Mouse (Mus musculus) heart, postnatal 10 days (tissue): ENCODE data around the gene Card19. TPM values are rescaled to one million over a fixed set of nuclear protein-coding genes. Genes with fewer than 3 reads are reported as not detected.

ENCODE experiments used
- DNase-seq, 2 experiments: peaks; one replicate each; pipeline ENCODE4 v3.0.0; 2021
- intact Hi-C: fragments of 180-260 bp; cut with DNase I; formaldehyde crosslinking; loops from one replicate; pipeline ENCODE4 v1.15.1; 2025
- total RNA-seq, 2 experiments: library from RNA; stranded (reverse); gene quantifications; 2 replicates each; pipeline ENCODE4 v1.2.3; 2021

Card19 gene
- total RNA-seq, 2 experiments from 2014 or later, result 112 to 117 TPM

DNA sequence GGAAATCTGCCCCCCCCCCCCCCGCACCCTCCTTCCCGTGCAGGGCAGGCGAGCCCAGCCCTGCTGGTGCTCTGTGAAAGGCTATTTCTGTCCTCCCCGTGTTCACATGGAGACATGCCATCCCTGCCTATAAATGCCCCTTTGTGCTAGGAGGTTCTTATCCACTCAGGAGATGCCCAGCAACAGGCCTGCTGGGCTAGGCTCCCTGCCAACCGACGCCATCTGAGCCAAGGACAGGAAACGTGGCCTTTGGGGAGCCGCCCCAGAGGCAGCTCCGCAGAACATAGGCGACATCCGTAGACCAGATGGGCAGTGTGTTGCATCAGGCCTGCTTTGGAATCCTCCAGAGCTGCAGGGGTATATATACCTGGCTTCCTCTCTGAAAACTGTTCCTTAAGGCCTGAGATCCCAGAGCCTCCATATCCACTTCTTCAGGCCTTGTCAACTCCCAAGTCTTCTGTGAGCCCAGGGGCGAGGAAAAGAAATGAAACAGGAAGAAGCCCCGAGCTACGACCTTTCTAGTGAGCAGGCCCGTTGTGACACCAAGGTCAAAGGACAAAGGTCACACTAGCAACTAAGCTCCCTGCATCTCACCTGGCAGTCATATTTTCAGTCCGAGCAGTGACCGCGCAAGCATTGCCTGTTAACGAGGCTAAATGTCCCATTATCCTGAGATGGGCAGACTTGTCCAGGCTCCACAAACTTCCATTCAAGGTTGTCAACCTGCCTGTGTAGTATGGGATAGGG lies 36.8 kb downstream of the Card19 start:
- intact Hi-C loops, result no loop called here
- DNase-seq, result peak; percentile 89 to 92

DNA sequence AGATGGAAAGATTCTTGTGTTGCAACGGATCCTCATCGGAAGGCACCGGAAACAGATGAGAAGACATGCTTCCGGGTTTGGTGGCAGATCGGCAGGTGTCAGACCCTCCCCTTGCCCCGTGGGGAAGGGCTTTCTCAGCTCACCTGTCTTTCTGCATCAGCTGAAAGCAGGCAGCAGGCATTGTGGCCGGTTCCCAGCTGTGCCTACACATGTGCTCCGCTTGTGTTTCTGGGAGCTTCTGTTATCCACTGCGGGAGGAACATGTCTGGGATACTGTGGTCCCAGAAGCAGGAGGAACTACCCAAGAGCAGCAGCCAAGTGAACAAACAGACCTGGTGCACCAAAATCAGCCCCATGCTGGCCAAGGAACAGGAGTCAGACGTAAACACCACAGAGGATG lies 40.3 kb downstream of the Card19 start:
- DNase-seq, result no peak
- intact Hi-C loops, result no loop called here

DNA sequence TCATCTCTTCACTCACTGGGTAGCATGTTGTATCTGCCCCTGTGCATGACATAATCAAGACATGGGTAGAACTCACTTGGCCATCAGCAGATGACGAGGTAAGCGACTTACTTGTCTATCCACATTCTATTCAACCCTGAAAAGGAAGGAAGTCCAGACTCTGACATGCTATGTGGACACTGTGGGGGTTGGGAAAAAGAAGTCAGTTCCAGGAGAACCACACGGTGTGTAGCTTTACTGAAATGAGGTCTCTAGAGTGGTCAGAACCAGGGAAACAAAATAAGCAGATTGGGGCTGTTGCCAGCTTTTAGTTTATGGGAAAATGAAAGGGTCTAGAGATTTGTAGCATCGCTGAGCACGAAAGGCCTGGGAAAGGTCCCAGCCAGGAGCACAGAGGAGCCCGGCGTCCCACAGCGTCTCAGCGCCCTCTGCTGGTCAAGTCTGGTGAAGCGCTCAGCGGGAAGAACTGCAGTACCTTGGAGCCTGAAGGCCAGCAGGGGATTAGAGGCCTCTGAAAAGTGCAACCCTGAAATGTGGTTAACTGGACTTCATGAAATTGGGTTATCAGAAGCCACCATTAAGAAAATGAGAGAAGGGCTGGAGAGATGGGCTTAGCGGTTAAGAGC lies 42.8 kb downstream of the Card19 start:
- intact Hi-C loops, result loop anchor here (2.0 to 5.0 kb wide), 6 partner anchors 32 to 518 kb away; no protein-coding TSS in a partner anchor
- peak; percentile 94 to 96 for DNase-seq

DNA sequence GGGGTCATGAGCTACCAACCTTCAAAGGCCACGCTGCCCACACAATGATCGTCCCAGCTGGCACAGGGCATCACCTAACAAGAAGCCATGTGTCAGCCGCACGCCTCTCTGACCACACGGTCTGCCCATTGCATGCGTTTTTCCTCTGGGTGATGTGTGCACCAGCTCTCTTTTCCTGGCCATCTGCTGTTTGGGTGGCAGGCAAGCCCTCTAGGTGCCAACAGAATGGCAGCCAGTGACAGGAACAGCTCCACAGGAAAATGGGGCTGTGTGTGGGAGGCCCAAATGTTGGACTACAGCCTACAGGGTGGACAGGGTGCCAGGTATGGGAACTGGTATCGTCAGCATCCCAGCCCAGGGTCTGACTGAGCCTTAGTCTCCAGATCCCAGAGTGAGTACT lies 43.5 kb downstream of the Card19 start:
- intact Hi-C loops, result loop anchor here (2.0 to 5.0 kb wide), 6 partner anchors 32 to 518 kb away; no protein-coding TSS in a partner anchor
- DNase-seq, result no peak

DNA sequence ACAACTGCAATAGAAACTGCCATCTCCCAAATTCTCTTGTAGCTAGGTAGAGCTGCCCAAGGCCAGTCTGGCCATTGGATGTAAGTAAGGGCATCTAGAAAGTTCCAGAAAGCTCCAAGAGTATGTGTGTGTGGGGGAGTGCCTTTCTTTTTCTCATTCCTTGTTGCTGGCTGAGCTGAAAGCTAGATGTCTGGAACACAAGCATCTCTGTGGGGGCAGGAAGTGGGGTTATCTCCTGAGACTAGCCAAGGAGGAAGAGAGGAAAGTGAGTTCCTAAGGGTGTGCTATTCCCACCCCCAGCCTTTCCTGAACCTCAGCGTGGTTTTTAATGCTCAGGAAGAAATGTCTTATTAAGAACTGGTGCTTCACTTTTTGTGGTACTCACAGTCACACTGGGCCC lies 44.1 kb downstream of the Card19 start:
- no peak for DNase-seq
- intact Hi-C loops, result loop anchor here (2.0 to 5.0 kb wide), 6 partner anchors 33 to 517 kb away; no protein-coding TSS in a partner anchor

DNA sequence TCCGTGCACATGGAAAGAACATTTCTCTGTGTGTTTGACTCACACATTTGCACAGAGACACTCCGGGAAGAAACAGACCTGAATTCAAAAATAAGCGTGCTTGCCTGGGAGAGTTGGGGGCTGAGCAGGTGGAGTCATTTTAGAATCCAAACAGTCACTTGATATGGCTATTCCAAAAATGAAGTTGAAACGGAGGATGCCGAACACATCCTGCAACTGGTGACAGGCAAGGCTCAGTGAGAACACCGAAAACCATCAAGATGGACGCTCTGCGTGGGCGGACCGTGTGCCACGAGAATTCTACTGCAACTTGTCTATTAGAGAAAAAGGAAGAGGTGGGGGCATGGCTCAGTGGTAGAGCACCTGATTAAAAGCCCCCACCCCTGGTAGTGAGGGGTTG lies 45.2 kb downstream of the Card19 start:
- DNase-seq, result no peak
- intact Hi-C loops, result loop anchor here (5.0 kb wide), 3 partner anchors 173 to 293 kb away; no protein-coding TSS in a partner anchor

DNA sequence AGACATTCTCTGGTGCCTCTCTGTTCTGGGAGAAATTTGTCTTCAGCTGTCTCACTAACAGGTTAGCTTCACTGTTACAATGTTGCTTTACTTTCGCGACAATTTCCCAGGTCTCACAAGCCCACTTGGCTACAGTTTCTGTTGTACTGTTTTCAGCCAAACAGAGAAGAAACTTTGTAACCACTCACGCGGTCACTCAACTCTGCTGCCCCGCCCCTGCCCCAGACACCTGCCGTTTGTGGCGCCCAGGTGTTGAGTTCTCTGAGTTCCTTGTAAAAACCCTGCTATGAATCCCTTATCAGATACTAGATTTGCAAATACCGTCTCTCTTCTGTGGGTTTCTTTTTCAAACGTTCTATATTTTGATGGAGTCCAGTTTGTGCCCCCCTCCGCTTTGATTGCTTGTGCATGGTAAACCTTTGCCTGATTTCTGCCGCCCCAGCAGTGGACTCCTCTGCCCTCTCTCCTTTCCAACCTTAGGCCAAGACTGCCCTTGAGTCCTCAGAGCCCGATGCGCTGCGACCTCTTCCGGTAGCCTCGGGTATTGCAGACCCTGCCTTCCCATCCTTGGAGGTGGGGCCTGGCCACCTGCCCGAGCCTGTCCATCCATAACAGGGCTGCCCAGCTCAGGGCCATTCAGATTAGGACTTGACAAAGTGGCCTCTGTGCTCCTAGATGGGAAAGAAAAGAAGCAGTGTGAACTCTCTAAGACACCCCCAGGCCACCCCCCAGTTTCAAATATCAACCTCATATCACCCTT lies 46.2 kb downstream of the Card19 start:
- intact Hi-C loops, result loop anchor here (5.0 kb wide), 3 partner anchors 172 to 292 kb away; no protein-coding TSS in a partner anchor
- DNase-seq, result peak; percentile 92 to 97

DNA sequence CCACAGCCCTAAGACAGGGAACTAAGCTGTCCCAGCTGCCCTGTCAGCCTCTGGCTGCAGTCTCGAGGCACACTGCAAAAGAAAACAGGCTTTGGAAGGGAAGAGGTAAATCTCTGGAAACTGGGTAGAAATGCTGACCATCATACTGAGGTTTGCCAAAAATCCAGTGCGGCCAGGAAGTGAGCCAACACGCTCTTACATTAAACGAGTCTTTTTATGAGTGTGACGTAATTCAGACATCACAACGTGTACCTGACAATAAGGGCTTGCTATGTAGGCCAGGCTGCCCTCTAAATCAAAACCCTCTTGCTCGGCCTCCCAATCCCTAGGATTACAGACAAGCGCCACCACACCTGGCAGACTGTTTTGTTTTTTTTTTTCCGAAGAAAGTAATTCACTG lies 48.8 kb downstream of the Card19 start:
- DNase-seq, result no peak
- intact Hi-C loops, result no loop called here

DNA sequence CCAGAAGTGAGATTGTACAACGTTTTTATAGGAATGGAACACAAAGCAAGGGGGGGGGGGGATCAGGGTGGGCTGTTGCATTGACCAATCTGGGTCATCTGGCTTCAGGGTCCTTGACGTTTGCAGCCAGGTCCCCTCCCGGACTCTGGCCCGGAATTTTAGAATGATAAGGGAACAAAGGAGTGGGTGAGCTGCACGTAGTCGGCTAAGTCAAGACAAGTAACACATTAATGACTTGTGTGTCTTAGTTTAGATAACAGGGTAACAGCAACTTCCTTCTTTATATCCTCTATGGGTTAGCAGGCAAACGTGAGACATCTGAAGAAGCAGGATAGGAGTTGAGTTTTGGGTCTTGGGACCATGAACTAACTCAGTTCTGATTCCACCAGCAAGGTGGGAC lies 52.2 kb downstream of the Card19 start:
- no peak for DNase-seq
- intact Hi-C loops, result no loop called here

DNA sequence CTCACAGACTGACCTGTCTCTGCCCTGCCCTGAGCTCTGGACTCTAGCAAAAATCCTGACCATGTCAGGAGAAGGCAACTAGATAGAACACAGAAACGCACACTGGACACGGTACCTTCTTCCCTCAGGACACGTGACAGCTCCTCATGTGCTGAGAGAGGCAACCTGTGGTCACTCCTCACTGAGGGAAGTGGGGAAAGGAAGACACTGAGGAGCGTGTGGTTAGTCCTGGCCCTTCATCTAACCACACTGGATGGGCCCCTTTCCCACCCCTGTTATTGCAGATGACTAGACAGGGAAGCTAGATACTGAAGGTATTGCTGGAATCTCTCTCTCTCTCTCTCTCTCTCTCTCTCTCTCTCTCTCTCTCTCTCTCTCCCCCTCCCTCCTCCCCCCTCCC lies 53.1 kb downstream of the Card19 start:
- intact Hi-C loops, result no loop called here
- no peak for DNase-seq

DNA sequence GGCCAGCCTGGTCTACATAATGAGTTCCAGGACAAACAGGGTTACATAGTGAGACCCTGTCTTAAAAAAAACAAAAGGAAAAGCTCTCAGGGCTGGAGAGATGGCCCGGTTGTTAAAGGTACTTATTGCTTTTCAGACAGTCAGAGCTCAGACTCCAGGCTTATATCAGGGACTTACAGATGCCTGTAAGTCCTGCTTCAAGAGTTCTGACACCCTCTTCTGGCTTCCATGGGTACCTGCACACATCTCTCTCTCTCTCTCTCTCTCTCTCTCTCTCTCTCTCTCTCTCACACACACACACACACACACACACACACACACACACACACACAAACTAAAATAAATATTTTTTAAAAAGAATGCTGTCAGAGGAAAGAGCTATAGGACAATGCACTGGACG lies 54.6 kb downstream of the Card19 start:
- intact Hi-C loops, result no loop called here
- no peak for DNase-seq

DNA sequence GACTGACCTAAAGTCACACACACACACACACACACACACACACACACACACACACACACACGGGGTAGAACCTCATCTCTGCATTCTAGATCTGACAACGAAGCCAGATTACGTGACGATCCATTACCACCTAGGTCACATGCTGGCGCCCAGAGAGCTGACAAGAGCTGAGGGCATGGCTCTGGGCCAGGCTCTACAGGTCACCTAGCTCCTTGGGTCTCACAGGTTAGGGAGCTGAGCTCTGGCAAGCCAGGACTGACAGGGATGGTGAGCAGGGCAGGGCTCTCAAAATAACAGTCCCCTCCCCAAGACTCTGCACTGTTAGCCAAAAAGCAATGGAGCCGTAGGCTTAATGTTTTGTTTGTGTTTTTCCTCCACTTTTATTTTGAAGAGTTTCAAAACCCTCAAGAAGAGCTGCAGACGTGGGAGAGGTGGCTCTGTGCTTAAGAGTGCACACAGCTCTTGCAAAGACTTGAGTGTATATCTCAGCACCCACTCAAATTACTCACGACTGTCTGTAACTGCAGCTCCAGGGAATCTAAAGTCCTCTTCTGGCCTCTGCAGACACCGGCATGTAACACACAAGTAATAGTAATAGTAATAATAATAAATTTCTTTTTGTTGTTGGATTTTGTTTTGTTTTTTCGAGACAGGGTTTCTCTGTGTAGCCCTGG lies 57.7 kb downstream of the Card19 start:
- DNase-seq, result no peak
- intact Hi-C loops, result loop anchor here (5.0 kb wide), 1 partner anchor 151 kb away; no protein-coding TSS in a partner anchor

DNA sequence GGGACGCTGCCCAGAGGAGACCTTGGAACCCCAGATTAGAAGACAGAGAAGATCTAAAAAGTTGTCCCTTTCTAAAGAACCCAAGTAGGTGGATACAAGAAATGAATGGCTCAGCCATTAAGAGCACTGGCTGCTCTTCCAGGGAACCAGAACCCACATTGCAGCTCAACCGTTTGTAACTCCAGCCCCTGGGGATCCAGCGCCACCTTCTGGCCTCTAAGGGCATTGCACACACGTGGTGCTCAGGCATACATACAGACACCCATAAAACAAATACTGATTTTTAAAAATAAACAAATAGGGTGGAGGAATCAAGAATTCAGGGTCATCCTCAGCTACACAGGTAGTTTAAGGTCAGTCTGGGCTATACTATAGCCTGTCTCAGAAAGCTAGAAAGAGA lies 59.2 kb downstream of the Card19 start:
- intact Hi-C loops, result loop anchor here (5.0 kb wide), 1 partner anchor 149 kb away; no protein-coding TSS in a partner anchor

DNA sequence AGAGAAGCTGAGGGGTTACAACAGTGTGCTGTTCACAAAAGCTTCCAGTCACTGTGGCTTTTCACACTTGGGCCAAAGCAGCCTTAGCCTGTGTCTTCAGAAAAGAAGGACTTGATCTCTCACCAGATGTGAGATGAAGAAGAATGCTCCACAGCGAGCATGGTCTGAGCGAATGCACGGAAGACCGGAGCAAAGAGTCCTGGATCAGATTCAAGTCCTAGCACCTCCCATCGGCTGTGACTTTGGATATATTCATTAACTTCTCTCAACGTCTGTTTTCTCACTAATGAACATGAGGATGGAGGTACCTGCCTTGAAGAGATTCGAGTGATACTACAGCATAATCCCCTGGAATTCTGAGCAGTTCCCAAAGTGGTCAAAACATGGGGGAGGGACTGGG lies 61.2 kb downstream of the Card19 start:
- intact Hi-C loops, result loop anchor here (5.0 kb wide), 1 partner anchor 147 kb away; no protein-coding TSS in a partner anchor
- no peak for DNase-seq

More for the DNA sequence above, 59.2 kb downstream of the Card19 start:
- DNase-seq, result no peak

DNA sequence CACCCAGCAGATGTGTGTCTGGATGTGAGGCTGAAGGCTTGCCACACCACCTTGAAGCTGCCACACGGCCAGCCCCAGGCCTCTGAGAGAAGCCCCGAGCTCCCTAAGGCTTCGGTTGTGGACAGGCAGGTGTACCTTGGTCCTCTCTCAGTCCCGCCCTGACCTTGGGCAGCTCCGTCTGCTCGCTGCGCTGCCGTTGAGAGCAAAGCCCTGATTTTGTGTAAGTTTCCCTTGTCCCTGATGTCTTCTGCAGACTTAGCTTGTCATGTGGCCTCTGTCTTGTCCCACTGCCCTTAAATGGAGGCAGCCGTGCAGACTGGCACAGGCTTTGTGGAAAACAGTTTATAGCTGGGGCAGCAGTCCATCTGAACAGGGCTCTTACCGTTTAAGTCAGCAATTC lies 61.8 kb downstream of the Card19 start:
- no peak for DNase-seq
- intact Hi-C loops, result no loop called here

Other genes with a start within 250 kb of the Card19 start
- 100 to 1,000 TPM; 106 to 111 TPM for gene Fam120a, start 248.0 kb downstream of the Card19 start, total RNA-seq
- 10 to 100 TPM; 26.9 to 27.6 TPM for gene Wnk2, start 68.0 kb downstream of the Card19 start, total RNA-seq
- 10 to 100 TPM; 45.2 to 88.0 TPM for gene Ninj1, start 28.6 kb downstream of the Card19 start, total RNA-seq
- gene Susd3, start 32.7 kb upstream of the Card19 start, total RNA-seq, result 1 to 10 TPM in 1 of 2 experiments, under 1 TPM in 1; 0.62 to 1.1 TPM
- gene Fgd3, start 104.3 kb upstream of the Card19 start, total RNA-seq, result under 1 TPM; 0.50 to 0.57 TPM
- gene Bicd2, start 125.5 kb upstream of the Card19 start, total RNA-seq, result 10 to 100 TPM; 74.6 to 83.6 TPM
- 1 to 10 TPM; 8.3 to 9.1 TPM for gene Ippk, start 205.2 kb upstream of the Card19 start, total RNA-seq